Mouse (Mus musculus): ENCODE results near the gene Caskin1. TPM values are rescaled to one million over a fixed set of nuclear protein-coding genes. Genes with fewer than 3 reads are reported as not detected.

Gene Caskin1
- polyA plus RNA-seq, 1 experiment, result not detected

DNA sequence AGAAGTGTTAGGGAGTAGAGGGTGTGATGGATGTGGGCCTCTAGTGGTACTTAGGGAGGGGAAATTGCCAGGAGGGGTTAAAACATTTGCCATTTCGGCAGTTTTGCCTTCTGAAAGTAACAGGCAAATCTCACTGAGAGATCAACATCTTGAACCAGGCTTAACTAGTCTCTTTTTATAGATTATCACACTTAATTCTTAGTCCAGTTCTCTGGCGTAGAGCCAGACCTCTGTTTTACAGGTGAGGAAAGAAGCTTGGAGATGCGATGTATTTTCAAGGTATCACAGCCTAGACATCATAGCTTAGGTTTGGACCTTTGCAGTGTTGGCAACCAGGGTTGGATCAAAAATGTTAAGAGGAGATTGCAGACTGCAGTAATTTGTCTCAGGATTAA lies 62.6 kb downstream of the Caskin1 start:
- TF ChIP-seq CTCF (IDR thresholded peaks at IDR 0.05; ENCODE audit: borderline replicate concordance, insufficient read depth, low read length) (no peak), POLR2A (IDR thresholded peaks at IDR 0.05; ENCODE audit: low read depth, low read length) (no peak)
- Histone ChIP-seq H3K4me3 (ENCODE audit: insufficient read depth, low read length) (peak overlapping the region; percentile 83), H3K4me1 (ENCODE audit: control insufficient read depth, insufficient read depth, low read length) (peaks cover 6% of the 10 kb centered on the region), H3K27ac (ENCODE audit: insufficient read depth, low read length) (peak overlapping the region; percentile 85)

DNA sequence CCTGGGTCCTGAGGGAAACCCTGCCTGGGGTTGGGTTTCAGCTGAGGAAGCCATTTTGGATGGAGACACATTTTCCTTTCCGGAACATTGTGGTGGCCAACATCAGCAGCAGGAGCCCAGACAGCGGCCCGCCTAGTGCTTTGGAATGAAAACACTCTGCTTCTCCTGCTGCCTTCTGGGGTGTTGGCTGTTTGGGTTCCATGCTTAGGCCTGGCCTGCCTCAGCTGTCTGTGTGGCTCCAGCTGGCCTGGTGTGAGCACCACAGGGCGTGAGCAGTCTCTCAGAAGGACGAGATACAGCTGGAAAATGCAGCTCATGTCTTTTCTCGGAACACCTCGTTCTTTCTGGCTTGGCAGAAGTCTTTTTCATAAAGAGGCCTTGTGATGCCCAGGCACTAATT lies 68.7 kb downstream of the Caskin1 start:
- no peak for TF ChIP-seq POLR2A (IDR thresholded peaks at IDR 0.05; ENCODE audit: low read depth, low read length)
- no peak for TF ChIP-seq CTCF (IDR thresholded peaks at IDR 0.05; ENCODE audit: borderline replicate concordance, insufficient read depth, low read length)
- Histone ChIP-seq H3K4me1 (ENCODE audit: control insufficient read depth, insufficient read depth, low read length) (peaks cover 28% of the 10 kb centered on the region), H3K27ac (ENCODE audit: insufficient read depth, low read length) (no peak overlapping the region), H3K4me3 (ENCODE audit: insufficient read depth, low read length) (no peak overlapping the region)

Other genes starting within 250 kb of the Caskin1 start
- 23.5 and 24.2 TPM in 2 replicates for gene Ccnf, start 237.1 kb upstream of the Caskin1 start, polyA plus RNA-seq (2011; ENCODE audit: insufficient read length, low read depth, missing spikeins)
- not detected in 2 replicates for gene Abca17, start 137.5 kb upstream of the Caskin1 start, polyA plus RNA-seq (2011; ENCODE audit: insufficient read length, low read depth, missing spikeins)
- 15.6 and 17.8 TPM in 2 replicates for gene Abca3, start 136.7 kb upstream of the Caskin1 start, polyA plus RNA-seq (2011; ENCODE audit: insufficient read length, low read depth, missing spikeins)
- gene Rnps1, start 74.0 kb upstream of the Caskin1 start, polyA plus RNA-seq (2011; ENCODE audit: insufficient read length, low read depth, missing spikeins), result 123 and 134 TPM in 2 replicates
- gene Eci1, start 62.0 kb upstream of the Caskin1 start, polyA plus RNA-seq (2011; ENCODE audit: insufficient read length, low read depth, missing spikeins), result 26.1 and 31.4 TPM in 2 replicates
- gene Dnase1l2, start 45.5 kb upstream of the Caskin1 start, polyA plus RNA-seq (2011; ENCODE audit: insufficient read length, low read depth, missing spikeins), result 2.5 and 2.8 TPM in 2 replicates
- gene E4f1, start 18.3 kb upstream of the Caskin1 start, polyA plus RNA-seq (2011; ENCODE audit: insufficient read length, low read depth, missing spikeins), result 11.9 and 14.8 TPM in 2 replicates
- 21.1 and 21.5 TPM in 2 replicates for gene Pgp, start 18.2 kb upstream of the Caskin1 start, polyA plus RNA-seq (2011; ENCODE audit: insufficient read length, low read depth, missing spikeins)
- 0.50 TPM in 1 of 2 replicates, not detected in the other for gene Bricd5, start 14.7 kb upstream of the Caskin1 start, polyA plus RNA-seq (2011; ENCODE audit: insufficient read length, low read depth, missing spikeins)
- 20.9 and 23.3 TPM in 2 replicates for gene Mlst8, start 9.5 kb upstream of the Caskin1 start, polyA plus RNA-seq (2011; ENCODE audit: insufficient read length, low read depth, missing spikeins)
- gene Traf7, start 39.3 kb downstream of the Caskin1 start, polyA plus RNA-seq (2011; ENCODE audit: insufficient read length, low read depth, missing spikeins), result 161 and 163 TPM in 2 replicates
- gene Rab26, start 45.6 kb downstream of the Caskin1 start, polyA plus RNA-seq (2011; ENCODE audit: insufficient read length, low read depth, missing spikeins), result 1.4 and 1.6 TPM in 2 replicates
- gene Pkd1, start 61.2 kb downstream of the Caskin1 start, polyA plus RNA-seq (2011; ENCODE audit: insufficient read length, low read depth, missing spikeins), result 63.1 and 66.7 TPM in 2 replicates
- gene Tsc2, start 144.0 kb downstream of the Caskin1 start, polyA plus RNA-seq (2011; ENCODE audit: insufficient read length, low read depth, missing spikeins), result 75.0 and 83.8 TPM in 2 replicates
- 8.7 and 11.1 TPM in 2 replicates for gene Nthl1, start 144.1 kb downstream of the Caskin1 start, polyA plus RNA-seq (2011; ENCODE audit: insufficient read length, low read depth, missing spikeins)
- 24.2 and 25.9 TPM in 2 replicates for gene Slc9a3r2, start 161.7 kb downstream of the Caskin1 start, polyA plus RNA-seq (2011; ENCODE audit: insufficient read length, low read depth, missing spikeins)
- not detected in 2 replicates for gene Npw, start 169.9 kb downstream of the Caskin1 start, polyA plus RNA-seq (2011; ENCODE audit: insufficient read length, low read depth, missing spikeins)
- 21.6 and 22.2 TPM in 2 replicates for gene Zfp598, start 181.1 kb downstream of the Caskin1 start, polyA plus RNA-seq (2011; ENCODE audit: insufficient read length, low read depth, missing spikeins)
- 0.99 and 1.1 TPM in 2 replicates for gene Syngr3, start 201.4 kb downstream of the Caskin1 start, polyA plus RNA-seq (2011; ENCODE audit: insufficient read length, low read depth, missing spikeins)
- gene Gfer, start 207.6 kb downstream of the Caskin1 start, polyA plus RNA-seq (2011; ENCODE audit: insufficient read length, low read depth, missing spikeins), result 26.8 and 34.7 TPM in 2 replicates
- gene Noxo1, start 207.6 kb downstream of the Caskin1 start, polyA plus RNA-seq (2011; ENCODE audit: insufficient read length, low read depth, missing spikeins), result 1.2 and 2.4 TPM in 2 replicates
- 24.8 and 27.5 TPM in 2 replicates for gene Tbl3, start 219.1 kb downstream of the Caskin1 start, polyA plus RNA-seq (2011; ENCODE audit: insufficient read length, low read depth, missing spikeins)
- gene Rnf151, start 229.5 kb downstream of the Caskin1 start, polyA plus RNA-seq (2011; ENCODE audit: insufficient read length, low read depth, missing spikeins), result 0.58 TPM in 1 of 2 replicates, not detected in the other
- 1,298 and 1,393 TPM in 2 replicates for gene Rps2, start 229.5 kb downstream of the Caskin1 start, polyA plus RNA-seq (2011; ENCODE audit: insufficient read length, low read depth, missing spikeins)
- 96.8 and 100 TPM in 2 replicates for gene Ndufb10, start 235.9 kb downstream of the Caskin1 start, polyA plus RNA-seq (2011; ENCODE audit: insufficient read length, low read depth, missing spikeins)
- gene Rpl3l, start 239.2 kb downstream of the Caskin1 start, polyA plus RNA-seq (2011; ENCODE audit: insufficient read length, low read depth, missing spikeins), result not detected in 2 replicates
- gene Msrb1, start 248.0 kb downstream of the Caskin1 start, polyA plus RNA-seq (2011; ENCODE audit: insufficient read length, low read depth, missing spikeins), result 80.8 and 110 TPM in 2 replicates

All from embryonic fibroblast, embryonic 13.5 days (primary cell).